Mouse (Mus musculus): ENCODE data around the gene Zfp398.

DNA sequence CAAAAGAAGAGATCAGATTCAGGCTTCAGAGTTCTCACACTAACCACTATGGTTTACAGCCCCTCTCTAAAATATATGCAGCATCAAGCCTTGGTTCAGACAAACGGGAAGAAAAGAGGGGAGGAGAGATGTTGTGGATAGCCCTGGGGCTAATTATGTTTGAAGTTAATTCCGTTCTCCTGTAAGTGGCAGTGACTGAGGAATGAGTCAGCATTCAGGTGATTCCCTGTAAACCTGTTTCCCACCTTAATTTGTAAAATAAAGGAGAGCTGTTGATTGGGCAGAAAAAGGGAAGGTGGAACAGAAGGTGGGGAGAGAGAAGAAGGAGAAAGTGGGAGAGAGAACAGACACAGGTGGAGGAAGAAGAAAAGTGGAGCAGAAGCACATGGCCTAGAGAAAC, 11.2 kb upstream of the Zfp398 start:
- TF ChIP-seq GATA1 (IDR thresholded peaks at IDR 0.05; ENCODE audit: low read length) = no peak
- TF ChIP-seq TAL1 (IDR thresholded peaks at IDR 0.05; ENCODE audit: low read length) = no peak

Measured in erythroblast, embryonic 14.5 days (primary cell).